Mouse (Mus musculus): ENCODE results near the gene Scyl1. TPM values are rescaled to one million over a fixed set of nuclear protein-coding genes. Genes with fewer than 3 reads are reported as not detected.

Scyl1 gene
- total and polyA plus RNA-seq, 3 experiments: 36.0 to 64.1 TPM; not detected in 1

- TF ChIP-seq ETS1 (IDR thresholded peaks at IDR 0.05; ENCODE audit: low read depth, low read length): no peak
- peak; percentile 38 to 74; a peak in 2 of 4 replicates for TF ChIP-seq POLR2A (IDR thresholded peaks at IDR 0.05; ENCODE audit: control insufficient read depth in 1 of 2, insufficient read depth in 1 of 2, low read depth in 1 of 2, low read length in 2 of 2, poor library complexity in 1 of 2)
Measured at GRCm38 (mm10) chr19:5770925-5771860, at the start of gene Scyl1 (continued).

- Histone ChIP-seq H3K9ac (ENCODE audit: control insufficient read depth, low read depth, low read length, poor library complexity, severe bottlenecking) (no peak overlapping the region), H3K4me3 (ENCODE audit: control insufficient read depth in 1 of 2, insufficient read depth in 1 of 2, low read depth in 2 of 2, low read length in 2 of 2) (no peak overlapping the region), H3K27ac (ENCODE audit: control insufficient read depth, low read depth, low read length) (no peak overlapping the region), H3K79me2 (ENCODE audit: control insufficient read depth, insufficient read depth, low read length, poor library complexity) (peaks cover 2% of the 10 kb centered on the region; the same call in 1 of the 2 replicates), H3K9me3 (replicated peaks; ENCODE audit: insufficient read depth, low read length) (no peaks in the 10 kb centered on the region), H3K4me1 (ENCODE audit: control insufficient read depth in 1 of 2, insufficient read depth in 2 of 2, low read length in 2 of 2) (peaks cover 2 to 22% of the 10 kb centered on the region in 2 experiments), H3K27me3 (ENCODE audit: control insufficient read depth in 1 of 2, insufficient read depth in 2 of 2, low read length in 2 of 2) (no peaks in the 10 kb centered on the region), H3K36me3 (ENCODE audit: control insufficient read depth in 1 of 2, insufficient read depth in 2 of 2, low read length in 2 of 2) (peaks cover 0 to 12% of the 10 kb centered on the region in 2 experiments; a peak in 2 of 4 replicates)
- DNase-seq (ENCODE audit: low read depth, low spot score): no peak
- TF ChIP-seq UBTF (IDR thresholded peaks at IDR 0.05; ENCODE audit: borderline replicate concordance, insufficient read depth, low read depth, low read length) (no peak), CTCF (IDR thresholded peaks at IDR 0.05 in 2 of 3, conservative IDR thresholded peaks at IDR 0.05 in 1 of 3; ENCODE audit: control insufficient read depth in 1 of 3, insufficient read depth in 1 of 3, low read depth in 2 of 3, low read length in 3 of 3, poor library complexity in 1 of 3, severe bottlenecking in 1 of 3) (peak in 1 of 3 experiments; percentile 8; a peak in 1 of 6 replicates)
Measured at GRCm38 (mm10) chr19:5819549-5819948, 48.3 kb upstream of the Scyl1 start.

GRCm38 (mm10) chr19:5818590-5818977, 47.4 kb upstream of the Scyl1 start:
- Histone ChIP-seq H3K36me3 (ENCODE audit: control insufficient read depth in 1 of 2, insufficient read depth in 2 of 2, low read length in 2 of 2) (peaks cover 0 to 12% of the 10 kb centered on the region in 2 experiments; a peak in 2 of 4 replicates), H3K9me3 (replicated peaks; ENCODE audit: insufficient read depth, low read length) (no peaks in the 10 kb centered on the region), H3K27me3 (ENCODE audit: control insufficient read depth in 1 of 2, insufficient read depth in 2 of 2, low read length in 2 of 2) (no peaks in the 10 kb centered on the region), H3K4me1 (ENCODE audit: control insufficient read depth in 1 of 2, insufficient read depth in 2 of 2, low read length in 2 of 2) (peaks cover 2 to 22% of the 10 kb centered on the region in 2 experiments), H3K27ac (ENCODE audit: control insufficient read depth, low read depth, low read length) (peak overlapping the region; percentile 89), H3K4me3 (ENCODE audit: control insufficient read depth in 1 of 2, insufficient read depth in 1 of 2, low read depth in 2 of 2, low read length in 2 of 2) (peak overlapping the region; percentile 15 to 52; a peak in 3 of 4 replicates), H3K9ac (ENCODE audit: control insufficient read depth, low read depth, low read length, poor library complexity, severe bottlenecking) (peak overlapping the region; percentile 56), H3K79me2 (ENCODE audit: control insufficient read depth, insufficient read depth, low read length, poor library complexity) (peaks cover 2% of the 10 kb centered on the region; the same call in 1 of the 2 replicates)
- TF ChIP-seq JUND (IDR thresholded peaks at IDR 0.05; ENCODE audit: low read depth, low read length) (no peak), ZKSCAN1 (IDR thresholded peaks at IDR 0.05; ENCODE audit: low read depth, low read length) (no peak), ZMIZ1 (IDR thresholded peaks at IDR 0.05; ENCODE audit: low read depth, low read length) (no peak), KAT2A (conservative IDR thresholded peaks at IDR 0.05; ENCODE audit: low read depth, low read length) (no peak), TBP (IDR thresholded peaks at IDR 0.05; ENCODE audit: low read depth, low read length) (no peak), MAZ (IDR thresholded peaks at IDR 0.05; ENCODE audit: low read depth, low read length) (no peak), NRF1 (IDR thresholded peaks at IDR 0.05; ENCODE audit: insufficient read depth, low read depth, low read length, poor library complexity, severe bottlenecking) (no peak), RCOR1 (IDR thresholded peaks at IDR 0.05; ENCODE audit: low read depth, low read length) (no peak), TAL1 (IDR thresholded peaks at IDR 0.05; ENCODE audit: low read length) (no peak)
- no peak for DNase-seq (ENCODE audit: low read depth, low spot score)
